Mouse (Mus musculus) heart, postnatal 10 days (tissue): ENCODE data around the gene Zcchc17. TPM values are rescaled to one million over a fixed set of nuclear protein-coding genes. Genes with fewer than 3 reads are reported as not detected.
A peak's percentile ranks its signal among the peaks of the same experiment; 100 is the strongest.

Experiments used
- DNase-seq, 2 experiments: peaks; one replicate each; pipeline ENCODE4 v3.0.0; 2021
- intact Hi-C: fragments of 180-260 bp; cut with DNase I; formaldehyde crosslinking; loops from one replicate; pipeline ENCODE4 v1.15.1; 2025
- total RNA-seq, 2 experiments: library from RNA; stranded (reverse); gene quantifications; 2 replicates each; pipeline ENCODE4 v1.2.3; 2021

Gene Zcchc17
- total RNA-seq, 2 experiments from 2014 or later, result 24.6 to 25.4 TPM

DNA sequence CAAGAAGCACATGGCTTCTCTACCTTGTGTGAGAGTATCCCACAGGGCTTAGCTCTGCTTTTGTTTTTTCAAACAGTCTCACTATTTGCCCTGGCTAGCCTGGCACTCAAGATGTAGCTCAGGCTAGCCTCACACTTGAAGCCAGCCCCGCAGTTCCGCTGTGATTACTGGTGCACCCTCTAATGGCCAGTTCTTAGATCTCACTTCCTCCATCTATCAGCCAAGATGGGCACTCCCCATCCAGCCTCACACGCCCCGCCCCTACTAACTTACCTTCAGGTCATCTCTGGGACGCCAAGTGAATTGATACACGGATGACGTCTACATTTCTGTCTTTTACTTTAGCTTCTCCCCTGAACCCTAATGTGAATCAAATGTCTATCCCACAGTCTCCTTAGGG lies 40.2 kb downstream of the Zcchc17 start:
- intact Hi-C loops, result no loop called here
- no peak for DNase-seq

DNA sequence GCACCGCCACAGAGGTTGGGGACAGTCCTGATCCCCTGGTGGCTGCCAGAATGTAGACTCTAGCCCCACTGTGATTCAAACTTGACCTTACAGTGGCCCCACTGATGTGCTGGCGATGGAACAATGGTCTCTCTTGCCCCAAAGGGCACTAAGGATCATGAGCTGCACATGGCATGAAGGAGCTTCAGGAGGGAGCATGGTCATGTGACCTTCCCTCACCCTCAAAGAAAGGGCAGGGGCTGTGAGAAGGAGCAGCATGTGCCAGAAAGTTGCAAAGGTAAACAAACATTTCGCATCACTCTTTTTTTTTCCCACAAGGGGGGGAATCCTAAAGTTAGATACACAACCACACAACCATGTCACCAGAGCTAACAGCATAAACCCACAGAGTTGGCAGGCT lies 41.6 kb downstream of the Zcchc17 start:
- no peak for DNase-seq
- intact Hi-C loops, result no loop called here

DNA sequence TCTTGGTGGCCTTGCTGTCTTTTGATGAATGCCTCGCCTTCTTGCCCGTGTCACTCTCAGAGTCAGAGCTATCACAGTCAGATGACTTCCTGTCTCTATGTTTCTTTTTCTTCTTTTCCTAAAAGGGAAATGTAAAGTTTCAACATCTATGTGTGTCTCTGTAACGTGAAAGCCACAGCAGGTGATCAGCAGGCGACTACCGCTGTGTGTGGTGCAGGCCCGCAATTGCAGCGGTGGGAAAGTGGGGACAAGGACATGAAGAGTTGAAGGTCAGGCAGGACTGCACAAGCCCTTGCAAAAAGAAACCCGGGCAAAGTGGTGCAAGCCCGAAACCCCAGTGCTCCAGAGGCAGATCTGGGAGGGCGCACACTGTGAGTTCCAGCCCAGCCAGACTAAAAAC lies 43.1 kb downstream of the Zcchc17 start:
- intact Hi-C loops, result no loop called here
- DNase-seq, result peak in 1 of 2 experiments; percentile 51

DNA sequence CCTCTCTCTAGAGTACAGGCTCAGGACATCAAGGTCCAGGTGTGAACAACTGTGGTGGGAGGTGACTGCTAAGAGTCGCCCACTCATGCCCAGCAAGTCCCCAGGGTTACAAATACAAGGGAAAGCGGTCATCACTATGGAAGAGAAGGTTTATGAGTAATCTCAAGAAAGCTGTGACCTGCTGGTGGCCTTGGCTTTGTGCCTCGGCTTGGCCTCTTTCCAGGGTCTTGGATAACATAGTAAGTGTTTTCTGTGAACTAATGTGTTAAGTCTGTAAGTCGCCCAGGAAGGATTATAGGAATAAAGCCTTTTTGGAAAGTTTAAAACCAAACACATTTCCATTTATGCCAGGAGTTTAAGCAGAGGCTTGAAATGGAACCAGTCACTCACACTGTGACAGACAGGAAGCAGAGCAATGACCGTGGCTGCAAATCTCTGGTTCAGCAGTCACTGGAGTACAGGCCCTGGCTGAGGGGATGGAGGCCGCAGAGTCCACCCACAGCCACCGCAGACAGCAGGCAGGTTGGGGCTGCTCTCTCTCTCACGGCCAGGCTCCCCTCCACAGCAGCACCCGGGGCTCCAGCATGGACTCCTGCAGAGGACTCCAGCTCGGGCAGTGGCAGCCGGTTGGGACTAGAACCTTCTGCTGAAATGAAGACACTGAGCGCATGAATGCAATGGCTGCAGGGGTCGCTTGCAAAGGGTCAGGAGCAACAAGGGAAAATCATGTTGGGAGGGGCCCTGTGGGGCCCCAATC lies 43.8 kb downstream of the Zcchc17 start:
- peak in 1 of 2 experiments; percentile 77 for DNase-seq
- intact Hi-C loops, result no loop called here

DNA sequence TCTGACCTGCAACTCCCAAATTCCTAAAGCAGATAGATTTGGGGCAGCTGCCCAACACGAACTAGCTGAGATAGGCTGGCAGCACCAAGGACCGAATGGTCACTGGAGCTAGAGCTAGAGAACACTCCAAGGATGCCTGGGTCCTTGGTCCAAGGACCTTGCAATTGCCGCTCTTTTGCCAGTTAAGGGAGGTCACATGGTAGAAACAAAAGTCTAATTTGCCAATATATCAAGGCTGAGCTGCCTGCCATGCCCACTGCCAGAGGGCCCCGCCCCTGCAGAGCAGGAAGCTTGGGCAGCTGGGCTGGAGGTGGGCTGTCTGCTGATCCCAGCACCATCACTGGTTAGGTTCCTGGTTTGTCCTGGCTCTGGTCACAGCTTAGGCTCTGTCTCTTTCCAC lies 46.2 kb downstream of the Zcchc17 start:
- DNase-seq, result no peak
- intact Hi-C loops, result no loop called here

DNA sequence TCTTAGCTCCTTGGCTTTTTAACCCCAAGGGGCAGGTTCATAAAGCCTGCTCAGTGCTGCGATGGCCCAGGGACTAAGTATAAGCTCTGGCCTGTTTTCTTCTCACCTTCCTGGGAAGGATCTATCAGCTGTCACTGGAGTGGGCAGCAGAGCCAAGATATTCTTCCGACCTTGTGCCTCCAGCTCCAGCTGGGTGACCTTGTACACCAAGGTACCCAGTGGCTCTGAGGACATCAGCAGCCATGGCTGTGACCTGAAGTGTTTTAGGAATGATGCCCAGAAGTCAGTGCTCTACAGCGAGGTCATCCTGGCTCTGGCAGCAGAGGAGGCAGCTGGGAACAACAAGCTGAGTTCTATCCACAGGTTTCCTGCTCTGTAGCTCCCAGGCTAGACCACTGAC lies 47.2 kb downstream of the Zcchc17 start:
- DNase-seq, result peak; percentile 81 to 85
- intact Hi-C loops, result no loop called here

DNA sequence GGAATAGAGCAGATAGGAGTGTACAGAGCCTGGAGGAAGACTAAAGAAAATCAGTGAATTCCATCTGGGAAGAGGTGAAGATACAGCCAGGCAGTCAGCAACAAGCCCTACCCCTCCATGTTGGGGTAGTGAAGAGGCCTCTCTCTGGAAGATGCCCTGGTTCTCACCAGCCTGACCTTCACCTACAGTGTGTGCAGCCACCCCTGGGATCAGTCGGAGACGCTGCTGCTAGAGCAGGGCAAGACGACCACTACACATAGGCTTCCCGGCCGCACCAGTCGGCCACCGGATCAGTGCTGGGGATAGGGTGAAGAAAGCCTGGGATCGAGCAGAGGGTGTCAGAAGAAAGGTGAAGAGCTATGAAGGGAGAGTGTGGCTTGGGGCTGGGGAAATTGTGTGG lies 50.5 kb downstream of the Zcchc17 start:
- intact Hi-C loops, result no loop called here
- DNase-seq, result peak in 1 of 2 experiments; percentile 21

DNA sequence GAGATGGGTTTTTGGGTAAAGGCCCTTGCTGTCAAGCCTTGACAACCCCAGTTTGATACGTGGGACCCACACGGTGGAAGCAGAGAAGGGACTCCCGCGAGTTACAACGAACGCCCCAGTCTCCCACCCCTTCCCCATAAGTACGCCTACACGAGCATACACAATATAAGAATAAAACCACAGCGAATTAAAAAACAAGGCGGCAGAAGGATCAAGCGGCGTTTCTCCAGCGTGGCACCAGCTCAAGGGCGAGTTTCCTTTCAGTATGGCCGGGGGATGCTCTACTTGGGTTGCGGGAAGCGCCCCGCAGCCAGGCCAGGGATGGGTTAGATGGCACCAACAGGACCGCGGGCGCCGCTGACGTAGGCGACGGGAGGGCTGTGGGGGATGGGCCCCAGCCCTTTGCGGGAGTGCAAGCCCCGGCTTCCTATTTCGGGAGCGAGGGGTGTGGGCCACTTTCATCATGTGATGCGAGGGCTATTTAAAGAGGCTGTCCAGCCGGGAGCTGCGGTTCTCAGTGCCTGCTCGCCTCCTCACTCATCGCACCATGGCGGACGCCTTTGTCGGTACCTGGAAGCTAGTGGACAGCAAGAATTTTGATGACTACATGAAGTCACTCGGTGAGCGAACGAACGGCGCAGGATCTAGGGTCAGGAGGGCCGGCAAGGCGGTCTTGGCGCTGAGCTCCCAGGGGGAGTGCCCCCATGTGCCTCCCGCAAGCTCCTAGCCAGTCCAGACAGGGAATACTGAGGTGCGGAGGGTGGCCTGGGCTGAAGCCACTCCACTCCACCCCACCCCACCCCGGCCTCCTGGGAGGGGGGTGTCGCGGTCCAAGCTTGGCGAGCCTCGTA lies 51.3 kb downstream of the Zcchc17 start, which contains the start of the genes Fabp3 and Gm10570:
Gene Fabp3 (plus strand): TSS at position 365 of the 851 bp plus-strand sequence.
Gene Gm10570 (minus strand): TSS at position 444 of the 851 bp plus-strand sequence.
- DNase-seq, result peak; percentile 84 to 90
- intact Hi-C loops, result no loop called here

DNA sequence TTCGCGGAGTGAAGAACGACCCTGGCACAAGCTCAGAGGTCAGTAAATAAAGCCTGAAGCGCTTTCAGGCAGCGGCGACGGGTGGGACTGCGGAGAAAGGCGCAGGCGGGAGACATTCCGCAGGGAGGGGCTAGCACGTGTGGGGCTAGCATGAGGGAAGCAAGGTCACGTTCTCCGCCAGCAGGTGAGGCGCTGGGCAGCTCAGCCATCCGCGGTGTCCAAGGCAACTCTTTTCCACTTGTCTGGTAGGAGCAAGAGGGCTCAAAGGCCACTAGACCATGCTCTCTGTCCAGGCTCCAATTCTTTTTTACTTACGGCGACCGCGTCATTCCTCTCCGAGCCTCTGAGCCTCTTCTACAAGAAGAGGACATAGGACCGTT lies 51.9 kb downstream of the Zcchc17 start:
- intact Hi-C loops, result no loop called here
- peak; percentile 83 to 86 for DNase-seq

DNA sequence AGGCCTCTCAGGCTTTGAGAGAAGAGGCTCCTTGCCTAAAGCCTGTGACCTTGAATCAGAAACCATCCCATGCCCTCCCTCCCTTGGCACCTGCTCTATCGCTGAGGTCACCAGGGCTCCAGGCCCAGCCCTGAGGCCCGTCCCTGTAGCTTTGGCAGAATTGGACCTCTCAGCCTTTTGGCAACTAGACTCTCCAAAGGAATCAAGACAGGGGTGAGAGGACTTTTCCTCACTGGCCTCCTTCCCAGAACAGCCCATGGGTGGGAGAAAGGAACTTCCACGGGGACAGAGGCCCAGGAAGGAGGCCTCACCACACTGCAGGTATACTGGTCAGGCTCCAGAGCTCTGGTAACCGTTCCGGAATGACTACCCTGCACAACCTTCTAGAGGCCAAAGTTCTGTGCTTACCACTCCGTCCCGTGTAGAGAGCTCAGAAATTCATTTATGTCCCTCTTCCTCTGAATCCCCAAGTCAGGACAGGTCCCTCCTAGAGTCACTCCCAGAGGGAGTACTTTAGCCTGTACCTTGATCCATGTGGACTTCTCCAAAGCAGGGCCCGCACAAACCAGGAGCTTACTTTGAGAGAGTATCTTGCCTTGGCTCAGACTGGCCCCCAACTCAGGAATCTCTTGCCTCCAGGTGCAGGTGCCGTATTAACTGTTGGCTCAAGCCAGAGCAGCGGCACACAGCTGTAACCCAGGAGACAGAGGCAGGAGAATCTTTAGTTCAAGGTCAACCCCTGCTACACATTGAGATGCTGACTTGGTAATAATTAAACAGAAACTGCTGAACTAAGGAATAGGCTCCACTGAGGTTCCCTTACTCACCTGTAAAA lies 52.7 kb downstream of the Zcchc17 start:
- intact Hi-C loops, result no loop called here
- peak; percentile 88 to 90 for DNase-seq

DNA sequence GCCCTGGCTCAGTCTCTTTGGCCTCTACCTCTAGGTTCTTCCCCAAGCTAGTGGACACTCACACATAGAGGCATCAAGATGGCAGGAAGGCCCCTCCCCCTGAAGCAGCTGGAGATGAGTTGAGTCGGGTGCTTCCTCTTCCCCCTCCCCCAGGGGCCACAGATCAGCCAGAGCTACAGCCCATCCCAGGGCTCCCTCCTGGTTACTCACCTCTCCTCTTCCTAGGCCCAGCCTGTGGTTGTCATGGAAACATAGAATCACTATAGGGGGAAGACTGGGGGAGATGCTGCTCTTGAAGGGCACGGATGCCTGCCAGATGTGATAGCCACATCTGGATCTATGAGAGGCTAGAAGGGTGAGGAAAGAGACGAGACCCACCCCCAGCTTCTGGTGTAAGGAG lies 55.0 kb downstream of the Zcchc17 start:
- intact Hi-C loops, result no loop called here
- no peak for DNase-seq

DNA sequence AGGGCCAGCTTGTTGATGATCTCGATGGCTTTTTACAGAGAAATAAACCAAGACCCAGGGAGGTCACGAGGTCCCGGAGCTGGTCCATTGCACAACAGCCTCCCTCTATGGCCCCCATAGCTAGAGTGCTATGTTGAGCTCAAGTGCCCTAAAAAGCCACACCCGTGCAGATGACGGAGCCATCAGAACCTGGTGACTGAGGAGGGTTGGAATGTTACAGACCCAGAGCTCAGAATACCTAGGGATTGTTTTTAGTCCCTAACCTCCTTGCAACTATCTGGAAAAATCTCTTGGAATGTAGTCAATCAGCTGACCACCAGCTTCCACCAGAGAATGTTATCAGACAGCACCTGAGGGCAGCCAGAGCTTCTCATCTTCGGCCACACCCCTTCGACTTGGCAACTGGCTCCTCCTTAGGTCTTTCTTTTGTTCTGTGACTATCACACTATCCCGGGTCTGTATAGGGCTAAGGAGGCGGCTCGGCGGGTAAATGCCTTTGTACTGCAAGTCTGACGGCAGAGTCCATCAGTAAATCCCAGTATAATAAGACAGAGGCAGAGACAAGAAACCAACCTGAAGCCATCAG lies 57.4 kb downstream of the Zcchc17 start:
- intact Hi-C loops, result no loop called here

DNA sequence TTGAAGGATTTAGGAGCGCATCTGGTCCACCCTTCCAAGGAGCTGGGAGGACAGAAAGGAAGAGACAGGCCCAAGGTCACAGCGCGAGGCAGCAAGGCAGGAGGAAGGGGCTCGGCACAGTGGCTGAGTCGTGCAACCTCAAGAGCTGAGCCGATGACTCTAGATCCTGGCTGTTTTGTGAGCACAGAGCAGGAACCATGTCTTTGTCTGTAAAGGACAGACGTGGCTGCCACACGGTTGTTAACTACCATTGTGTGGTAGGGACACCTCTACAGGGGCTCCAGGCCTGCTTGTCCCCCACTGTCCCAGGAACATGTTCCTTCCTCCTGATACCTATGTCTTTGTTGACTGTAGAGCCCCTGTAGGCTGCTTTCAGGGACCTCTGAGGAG lies 60.1 kb downstream of the Zcchc17 start:
- DNase-seq, result no peak
- intact Hi-C loops, result no loop called here

More for the DNA sequence above, 57.4 kb downstream of the Zcchc17 start:
- DNase-seq, result no peak

DNA sequence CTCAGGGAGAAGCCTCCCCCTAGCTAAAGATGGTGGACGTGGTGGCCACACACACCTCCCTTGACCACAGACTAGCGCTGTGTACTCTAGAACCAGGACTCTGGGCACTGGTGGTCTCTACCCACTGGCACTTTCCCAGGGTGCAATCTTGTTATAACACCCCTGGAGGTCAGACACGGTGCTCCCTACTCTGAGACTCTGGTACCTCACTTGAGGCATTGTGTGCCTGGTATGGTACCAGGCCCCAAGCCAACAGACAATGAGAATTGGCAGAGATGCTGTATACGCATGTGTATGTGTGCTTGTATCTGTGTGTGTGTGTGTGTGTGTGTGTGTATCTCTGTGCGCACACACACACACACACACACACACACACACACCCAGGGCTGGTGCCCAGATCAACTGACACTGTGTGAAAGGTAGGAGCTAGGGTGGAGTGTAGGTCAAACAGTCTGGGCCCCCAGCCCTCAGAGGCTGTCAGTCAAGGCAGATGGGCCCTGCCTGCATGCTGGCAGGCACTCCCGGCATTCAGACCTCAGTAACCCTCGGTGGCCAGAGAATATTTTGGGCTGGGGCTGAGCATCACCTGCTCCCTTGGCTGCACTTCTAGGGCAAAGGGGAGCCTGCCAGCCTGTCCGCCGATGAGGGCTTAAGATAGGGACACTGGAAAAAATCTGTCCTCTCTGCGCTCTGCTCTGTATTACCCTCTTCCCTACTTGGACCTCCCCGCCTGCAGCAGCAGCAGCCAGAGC lies 60.7 kb downstream of the Zcchc17 start:
- DNase-seq, result peak; percentile 88 to 92
- intact Hi-C loops, result no loop called here

DNA sequence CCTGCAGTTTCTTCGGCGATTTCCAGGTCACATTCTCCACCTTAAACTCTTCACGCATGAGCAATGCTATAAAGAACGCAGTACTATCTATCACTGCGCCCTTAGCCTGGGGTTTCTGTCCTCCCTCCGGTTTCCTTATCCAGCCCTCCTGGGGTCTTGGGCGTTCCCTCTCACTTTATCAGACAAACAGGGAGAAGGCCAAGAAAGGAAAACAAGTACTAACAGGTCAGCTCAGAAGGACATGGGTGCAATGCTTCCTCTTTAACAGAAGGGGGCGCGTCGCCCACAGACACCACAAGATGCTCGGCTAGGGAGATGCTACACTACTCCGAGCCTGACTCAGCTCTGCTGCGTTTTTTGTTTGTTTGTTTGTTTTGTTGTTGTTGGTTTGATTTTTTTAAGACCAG lies 62.6 kb downstream of the Zcchc17 start:
- DNase-seq, result peak in 1 of 2 experiments; percentile 31
- intact Hi-C loops, result no loop called here

DNA sequence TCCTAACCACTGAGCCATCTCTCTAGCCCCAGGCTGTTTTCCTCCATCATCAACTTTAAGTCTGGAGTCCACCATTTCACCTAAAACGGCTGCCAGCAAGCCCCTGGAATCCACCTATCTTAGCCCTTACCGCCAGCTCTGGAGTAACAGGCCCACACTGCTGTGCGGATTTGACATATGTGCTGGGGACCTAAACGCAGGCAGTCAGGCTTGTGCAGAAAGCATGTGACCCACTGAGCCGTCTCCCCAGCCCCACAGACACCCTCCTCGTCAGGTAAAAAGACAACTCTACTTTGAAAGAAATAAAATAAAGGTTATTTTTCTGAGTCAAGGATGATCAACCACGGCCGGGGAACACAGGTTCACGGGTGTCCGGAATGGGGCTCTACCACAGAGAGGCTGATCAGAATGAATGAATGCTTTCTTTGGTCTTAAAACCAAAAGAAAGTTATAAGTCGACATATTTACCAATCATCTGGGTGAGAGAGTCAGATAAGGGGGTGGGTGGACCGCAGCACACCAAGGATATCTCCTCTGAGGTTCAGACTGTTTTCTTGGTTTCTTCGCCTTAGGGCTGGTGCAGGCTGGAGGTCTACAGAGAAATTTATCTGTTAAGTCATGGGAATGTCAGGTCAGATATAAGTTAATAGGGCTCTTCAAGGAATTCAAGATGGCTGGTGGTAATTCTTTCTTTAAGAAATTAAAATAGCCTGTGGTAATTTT lies 63.3 kb downstream of the Zcchc17 start:
- no peak for DNase-seq
- intact Hi-C loops, result no loop called here

DNA sequence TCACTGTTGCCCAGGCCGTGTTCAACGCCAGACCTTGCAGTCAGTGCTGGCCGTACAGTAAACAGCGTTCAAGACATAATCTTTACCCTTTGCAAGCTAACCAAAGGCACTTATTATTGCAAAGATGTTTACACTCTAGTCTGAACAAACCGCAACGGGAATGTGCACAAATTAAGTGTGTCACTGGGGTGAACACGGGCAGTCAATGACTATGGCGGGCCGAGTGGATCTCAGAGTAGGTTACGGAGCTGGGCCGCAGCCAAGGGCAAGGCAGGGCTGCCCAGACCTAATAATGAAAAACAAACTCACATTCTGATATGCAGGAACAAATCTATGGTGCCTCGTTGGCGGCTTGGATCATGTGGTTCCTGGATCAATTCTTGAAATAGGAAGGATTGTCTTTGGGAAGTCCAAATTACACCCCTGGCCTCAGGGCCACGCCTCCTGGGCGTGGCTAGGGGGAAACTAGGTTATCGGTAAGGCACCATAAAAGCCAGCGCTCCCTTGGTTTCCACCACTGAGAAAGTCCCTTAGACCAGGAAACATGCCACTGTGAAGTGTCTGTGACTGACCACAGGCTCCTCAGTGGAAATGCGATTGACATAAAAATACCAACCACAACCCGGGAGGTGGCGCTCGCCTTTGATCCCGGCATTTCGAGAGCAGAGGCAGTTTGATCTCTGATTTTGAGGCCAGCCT lies 64.5 kb downstream of the Zcchc17 start:
- peak; percentile 23 to 57 for DNase-seq
- intact Hi-C loops, result no loop called here

DNA sequence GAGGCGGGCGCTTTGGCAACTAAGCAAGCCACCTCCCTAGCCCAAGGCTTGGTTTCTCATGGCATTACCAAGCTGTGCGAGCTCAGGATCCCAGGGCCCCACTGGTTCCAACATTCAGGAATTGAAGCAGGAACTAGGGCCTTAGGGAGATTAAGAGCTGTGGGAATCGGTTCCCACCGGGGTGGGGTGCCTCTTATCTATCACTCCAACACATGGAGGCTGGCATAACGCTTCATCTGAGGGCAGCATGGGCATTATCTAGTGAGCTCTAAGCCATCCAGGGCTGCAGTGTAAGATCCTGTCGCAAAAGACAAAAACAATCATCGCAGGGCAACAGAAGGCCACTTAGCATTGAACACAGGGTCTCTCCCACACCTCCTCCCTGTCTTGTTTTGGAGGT lies 65.2 kb downstream of the Zcchc17 start:
- intact Hi-C loops, result no loop called here
- DNase-seq, result no peak
